Mouse (Mus musculus): ENCODE data around the gene Asic3.

Asic3 gene

DNA sequence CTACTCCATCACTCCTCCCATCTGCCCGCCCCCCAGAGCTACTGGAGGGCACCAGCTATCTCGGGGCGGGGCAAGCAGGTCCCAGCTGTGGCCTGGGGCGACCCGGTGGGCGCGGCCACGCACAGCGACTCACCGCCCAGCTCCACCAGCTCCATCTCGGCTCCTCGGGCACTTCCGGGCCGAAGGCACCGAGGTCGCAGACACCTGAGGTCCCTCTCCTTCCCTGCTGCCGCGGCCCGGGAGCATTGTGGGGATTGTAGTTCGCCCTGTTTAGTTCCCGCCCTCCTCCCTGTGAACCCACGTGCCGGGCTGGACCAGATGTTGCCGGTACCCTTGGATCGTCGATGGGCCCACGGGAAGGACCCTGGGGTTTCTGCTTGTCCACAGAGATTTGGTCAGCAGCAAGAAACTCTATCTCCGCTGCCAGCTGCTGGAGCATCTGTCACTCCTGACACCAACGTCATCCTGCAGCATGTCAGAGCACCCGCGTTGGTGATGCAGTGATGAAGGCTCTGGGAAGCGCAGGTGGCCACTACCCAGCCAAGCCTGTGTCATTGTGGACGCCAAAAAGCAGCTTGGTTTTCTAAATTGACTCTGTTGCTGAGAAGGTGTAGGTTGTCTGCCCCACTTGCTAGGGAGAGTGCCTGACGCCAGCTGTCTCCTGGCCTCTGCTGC lies 34.6 kb downstream of the Asic3 start, which contains the start of gene Tmub1:
Gene Tmub1 (minus strand): TSS at position 231 of the 675 bp plus-strand sequence.
- in situ Hi-C loops (cut with MseI, MboI) = no loop called here

DNA sequence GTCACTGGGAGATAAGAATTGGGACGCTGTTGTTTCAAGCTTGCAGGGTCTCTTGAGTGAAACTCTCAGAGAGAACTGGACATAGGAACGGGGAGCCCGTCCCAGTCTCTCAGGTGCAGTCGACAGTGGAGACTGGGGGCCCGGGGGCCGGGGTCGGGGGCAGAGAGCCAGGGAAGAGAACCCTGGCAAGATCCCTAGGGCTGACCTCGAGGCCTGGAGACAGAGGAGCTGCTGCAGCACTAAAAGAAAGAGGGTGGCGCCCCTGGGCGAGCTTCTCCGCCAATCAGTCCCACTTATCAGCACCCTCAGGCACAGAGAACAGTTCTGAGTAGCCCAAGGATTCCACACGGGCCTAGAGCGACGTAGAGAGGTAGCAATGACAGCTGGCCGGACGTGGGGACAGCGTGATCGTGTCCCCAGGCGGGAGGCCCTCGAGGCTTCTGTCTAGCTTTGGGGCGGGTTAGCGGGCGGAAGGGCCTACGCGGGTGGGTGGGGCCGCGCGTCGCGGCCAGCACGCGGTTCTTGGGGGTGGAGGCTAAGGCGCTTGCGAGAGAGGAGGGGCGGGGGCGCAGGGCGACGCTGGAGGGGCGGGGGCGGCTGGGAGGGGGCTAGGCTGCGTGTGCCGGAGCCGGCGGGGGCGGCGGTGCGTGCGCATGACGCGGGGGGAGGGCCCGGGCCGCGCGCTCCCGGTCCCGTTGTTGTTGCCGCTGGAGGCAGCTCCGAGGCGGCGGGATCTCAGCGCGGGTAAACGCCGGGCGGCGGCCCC lies 38.3 kb downstream of the Asic3 start:
- in situ Hi-C loops (cut with MseI, MboI) = no loop called here

DNA sequence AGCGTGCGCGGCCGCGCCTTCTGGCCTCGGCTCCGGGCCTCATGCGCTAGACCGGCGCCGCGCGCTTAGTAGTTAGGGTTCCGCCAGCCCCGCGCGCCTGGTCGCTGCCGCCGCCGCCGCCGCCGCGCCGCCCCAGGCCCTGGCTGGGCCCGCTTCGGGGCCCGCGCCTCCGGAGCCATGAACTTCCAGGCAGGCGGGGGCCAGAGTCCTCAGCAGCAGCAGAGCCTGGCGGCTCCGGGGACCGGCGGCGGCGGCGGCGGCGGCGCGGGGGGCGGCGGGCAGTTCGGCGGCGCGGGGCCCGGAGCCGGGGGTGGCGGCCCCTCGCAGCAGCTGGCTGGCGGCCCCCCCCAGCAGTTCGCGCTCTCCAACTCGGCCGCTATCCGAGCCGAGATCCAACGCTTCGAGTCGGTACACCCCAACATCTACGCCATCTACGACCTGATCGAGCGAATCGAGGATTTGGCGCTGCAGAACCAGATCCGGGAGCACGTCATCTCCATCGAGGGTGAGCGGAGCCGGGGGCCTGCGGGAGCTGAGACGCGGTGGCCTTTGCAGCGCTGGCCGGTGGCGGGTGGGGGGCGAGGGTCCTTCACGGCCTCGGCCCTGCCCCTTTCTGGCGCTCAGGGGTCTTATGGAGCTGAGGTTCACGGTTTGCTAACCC lies 39.0 kb downstream of the Asic3 start, which contains the start of gene Agap3:
Gene Agap3 (plus strand): TSS at position 148 of the 661 bp plus-strand sequence.
- in situ Hi-C loops (cut with MseI, MboI) = no loop called here

DNA sequence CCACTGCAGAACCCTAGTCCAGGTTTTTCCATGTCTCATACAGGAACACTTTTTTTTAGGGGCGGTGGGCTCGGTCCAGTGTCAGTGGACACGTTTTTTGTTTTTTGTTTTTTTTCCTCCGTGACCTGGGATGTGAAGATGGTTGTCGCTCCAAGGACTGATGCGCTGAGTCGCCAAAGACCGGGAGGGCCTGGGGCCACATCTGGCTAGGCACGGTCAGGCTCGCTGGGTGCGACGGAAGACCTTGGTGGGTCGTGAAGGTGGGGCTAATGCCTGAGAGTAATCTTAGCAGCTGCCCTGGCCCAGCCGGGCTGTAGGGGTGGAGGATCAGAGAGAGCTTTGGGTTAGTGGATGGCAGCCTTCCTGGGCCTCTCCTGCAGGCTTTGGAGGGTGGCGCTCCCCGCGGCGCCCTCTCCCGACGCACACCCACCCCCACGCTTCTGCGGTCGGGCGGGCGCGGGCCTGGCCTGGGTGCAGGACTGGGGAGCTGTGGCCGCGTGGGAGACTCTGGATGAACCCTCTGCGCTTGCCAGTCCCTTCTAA lies 39.6 kb downstream of the Asic3 start:
- in situ Hi-C loops (cut with MseI, MboI) = no loop called here

DNA sequence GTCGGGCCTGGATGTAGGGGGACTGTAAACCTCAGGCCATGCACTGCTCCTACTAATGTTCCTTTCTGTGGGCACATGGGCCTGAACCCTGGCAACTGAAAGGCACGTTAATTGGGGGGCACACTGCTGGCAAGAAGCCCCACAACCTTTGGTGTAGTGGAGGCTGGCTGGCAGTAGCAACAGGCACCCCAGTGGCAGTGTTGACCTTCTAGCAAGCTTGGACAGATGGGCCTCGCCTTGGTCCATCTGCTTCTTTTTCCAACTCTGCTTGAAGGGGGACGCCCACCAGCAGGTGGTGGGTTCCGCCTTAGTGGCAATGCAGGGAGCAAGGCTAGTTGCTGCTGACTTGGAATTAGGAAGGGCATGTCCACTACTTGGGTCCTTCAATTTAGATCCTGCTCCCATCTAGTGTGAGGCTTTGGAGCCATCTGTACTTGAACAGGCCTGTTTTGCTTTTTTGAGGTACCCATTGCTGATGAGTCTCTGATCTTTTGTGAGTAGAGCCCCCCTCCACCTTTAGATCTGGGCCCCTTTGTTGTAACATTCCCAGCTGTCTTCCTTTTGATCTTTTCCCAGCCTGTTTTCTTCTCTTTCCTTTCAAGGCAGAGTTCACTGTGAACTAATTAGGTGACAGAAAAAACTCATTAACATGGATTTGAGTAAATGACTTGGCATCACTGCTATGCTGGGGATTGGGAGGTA lies 40.2 kb downstream of the Asic3 start:
- in situ Hi-C loops (cut with MseI, MboI) = no loop called here

DNA sequence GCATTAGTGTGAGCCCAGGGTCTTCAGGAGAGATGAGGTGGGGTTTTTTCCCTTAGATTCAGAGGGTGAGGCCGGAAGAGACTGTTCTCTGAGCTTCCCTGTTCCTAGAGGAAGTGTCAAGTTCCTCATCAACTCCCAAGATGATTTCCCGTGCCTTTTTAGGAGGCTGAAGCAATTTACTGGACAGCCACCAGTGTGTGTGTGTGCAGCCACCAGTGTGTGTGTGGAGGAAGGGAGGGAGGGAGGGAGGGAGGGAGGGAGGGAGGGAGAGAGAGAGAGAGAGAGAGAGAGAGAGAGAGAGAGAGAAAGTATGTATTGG lies 40.8 kb downstream of the Asic3 start:
- in situ Hi-C loops (cut with MseI, MboI) = no loop called here

DNA sequence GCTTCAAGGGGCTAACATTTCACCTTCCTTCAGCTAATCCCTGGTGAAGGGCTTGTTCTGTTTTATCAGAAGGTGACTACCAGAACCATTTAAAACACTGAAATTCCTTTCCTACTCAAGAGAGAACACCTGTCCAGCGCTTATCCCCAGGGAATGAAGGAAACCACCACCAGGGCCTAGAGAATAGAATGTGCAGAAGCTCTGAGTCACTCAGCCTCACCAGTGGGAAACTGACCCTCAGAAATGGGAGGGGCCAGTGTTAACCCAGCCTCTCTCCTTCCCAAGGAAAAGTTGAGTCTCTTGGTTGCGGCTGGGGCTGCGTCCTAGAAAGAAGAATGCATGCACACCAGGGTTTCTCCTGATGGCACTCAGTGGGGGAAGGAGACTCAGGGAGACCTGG lies 41.9 kb downstream of the Asic3 start:
- in situ Hi-C loops (cut with MseI, MboI) = no loop called here

DNA sequence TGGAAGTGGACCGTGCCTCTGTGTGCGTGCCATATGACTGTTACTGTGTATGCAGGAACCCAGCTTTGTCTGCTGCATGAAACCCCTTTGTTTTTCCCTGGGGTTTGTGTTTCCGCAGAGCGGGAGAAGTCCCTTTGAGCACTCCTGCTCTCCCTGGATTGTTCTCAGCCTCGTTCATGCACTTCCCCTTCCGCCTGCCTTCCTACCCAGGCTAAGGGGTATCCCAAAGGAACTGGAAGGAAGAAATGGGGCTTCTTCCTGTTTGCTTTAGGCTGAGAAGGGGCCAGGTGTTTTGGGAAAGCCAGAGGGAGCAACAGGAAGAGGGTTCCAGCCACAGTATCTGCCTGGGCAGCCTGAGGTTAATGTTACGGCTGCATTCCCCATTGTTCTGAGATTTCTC lies 42.4 kb downstream of the Asic3 start:
- in situ Hi-C loops (cut with MseI, MboI) = no loop called here

DNA sequence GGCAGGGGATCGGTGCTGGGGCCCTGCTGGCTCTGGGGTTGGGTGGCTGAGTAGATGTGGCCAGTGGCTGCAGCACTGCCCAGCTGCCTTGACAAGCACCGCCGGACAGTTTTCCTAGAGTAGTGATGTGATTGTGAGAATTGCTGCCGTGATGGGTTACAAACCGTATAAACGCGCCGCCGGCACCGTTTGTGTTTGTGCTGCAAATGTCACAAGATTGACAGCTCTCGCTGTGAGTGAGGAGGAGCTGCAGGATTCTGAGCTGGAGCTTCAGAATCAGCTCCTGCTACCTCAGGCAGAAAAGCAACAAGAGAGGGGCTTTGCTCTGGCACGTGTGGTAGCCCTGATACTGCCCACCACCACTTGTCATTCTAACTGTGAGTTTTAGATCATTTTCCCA lies 53.6 kb downstream of the Asic3 start:
- in situ Hi-C loops (cut with MseI, MboI) = no loop called here

Data from mouse trophoblast stem cell (cell line).